Mouse (Mus musculus) intestine, embryonic 16.5 days (tissue): ENCODE measurements around the gene Tbrg4. TPM values are rescaled to one million over a fixed set of nuclear protein-coding genes. Genes with fewer than 3 reads are reported as not detected.
A peak's percentile ranks its signal among the peaks of the same experiment; 100 is the strongest.

Experiments used
- ATAC-seq: fragments of 200-750 bp; cut with Nextera tagmentation; 2 replicates; pipeline ENCODE4 v1.8.0; 2017; ENCODE audit warnings: moderate TSS enrichment, moderate library complexity
- H3K27ac ChIP-seq: fragments of 300-500 bp; sonication (generic); 2 replicates; pipeline ENCODE4 v1.5.1; 2014; ENCODE audit warnings: mild to moderate bottlenecking, low read length
- H3K27me3 ChIP-seq: fragments of 300-500 bp; sonication (generic); replicated peaks from 2 replicates; pipeline ENCODE4 v1.6.1; 2014; ENCODE audit warnings: low read length, control low read depth, mixed read lengths; ENCODE audit not compliant: control insufficient read depth, insufficient read depth
- H3K36me3 ChIP-seq: fragments of 300-500 bp; sonication (generic); 2 replicates; pipeline ENCODE4 v1.6.1; 2014; ENCODE audit warnings: low read length, control low read depth; ENCODE audit not compliant: control insufficient read depth, insufficient read depth
- H3K4me1 ChIP-seq: fragments of 300-500 bp; sonication (generic); 2 replicates; pipeline ENCODE4 v1.6.1; 2014; ENCODE audit warnings: low read length, control low read depth, mixed read lengths; ENCODE audit not compliant: control insufficient read depth, insufficient read depth
- H3K4me2 ChIP-seq: fragments of 300-500 bp; sonication (generic); 2 replicates; pipeline ENCODE4 v1.6.1; 2014; ENCODE audit warnings: low read depth, low read length, control low read depth
- H3K4me3 ChIP-seq: fragments of 300-500 bp; sonication (generic); 2 replicates; pipeline ENCODE4 v1.5.1; 2014; ENCODE audit warnings: mild to moderate bottlenecking, low read length
- H3K9ac ChIP-seq: fragments of 300-500 bp; sonication (generic); 2 replicates; pipeline ENCODE4 v1.6.1; 2014; ENCODE audit warnings: low read depth, low read length
- H3K9me3 ChIP-seq: fragments of 300-500 bp; sonication (generic); 2 replicates; pipeline ENCODE4 v1.6.1; 2016; ENCODE audit warnings: low read length, control low read depth; ENCODE audit not compliant: control insufficient read depth
- WGBS: fragments of 180-500 bp; shearing (Covaris S2); extraction: QIAGEN DNeasy Blood & Tissue Kit; methylation state at CpG from one replicate; pipeline ENCODE4 v1.1.7; 2014; 5-methylcytosine and 5-hydroxymethylcytosine counted together
- polyA plus RNA-seq: library from polyadenylated mRNA; unstranded; fragments of >200 nt; fragmentation: Nextera tagmentation; extraction: Ambion mirVana; gene quantifications from 2 replicates; pipeline ENCODE4 v1.2.1, GENCODE M21; 2015

The Tbrg4 gene
- polyA plus RNA-seq, 1 experiment from 2014 or later = 64.0 TPM

GRCm38 (mm10) chr11:6604604-6604936, 21.3 kb downstream of the Tbrg4 start:
- ATAC-seq = no peak
- no peaks in the 10 kb centered on the region for H3K36me3 ChIP-seq
- H3K27ac ChIP-seq = no peak overlapping the region
- H3K4me3 ChIP-seq = peak overlapping the region; percentile 49
- peak overlapping the region; percentile 70; the same call in 1 of the 2 replicates for H3K4me2 ChIP-seq
- H3K4me1 ChIP-seq = peaks cover 21% of the 10 kb centered on the region
- H3K9me3 ChIP-seq = no peaks in the 10 kb centered on the region
- no peak overlapping the region for H3K9ac ChIP-seq
- peaks cover 21% of the 10 kb centered on the region; the same call in 1 of the 2 replicates for H3K27me3 ChIP-seq

GRCm38 (mm10) chr11:6603887-6604603, 21.8 kb downstream of the Tbrg4 start:
- H3K9me3 ChIP-seq = no peaks in the 10 kb centered on the region
- peak; percentile 31; the same call in 1 of the 2 replicates for ATAC-seq
- peak overlapping the region; percentile 2; the same call in 1 of the 2 replicates for H3K4me3 ChIP-seq
- no peaks in the 10 kb centered on the region for H3K36me3 ChIP-seq
- H3K27ac ChIP-seq = no peak overlapping the region
- 17% methylated on average over 12 of the region's 12 CpGs for WGBS
- peak overlapping the region; percentile 22; the same call in 1 of the 2 replicates for H3K9ac ChIP-seq
- H3K4me1 ChIP-seq = peaks cover 27% of the 10 kb centered on the region
- H3K4me2 ChIP-seq = peak overlapping the region; percentile 37
- peaks cover 21% of the 10 kb centered on the region; the same call in 1 of the 2 replicates for H3K27me3 ChIP-seq

GRCm38 (mm10) chr11:6603224-6603623, 22.6 kb downstream of the Tbrg4 start:
- no peaks in the 10 kb centered on the region for H3K36me3 ChIP-seq
- H3K4me2 ChIP-seq = no peak overlapping the region
- no peak overlapping the region for H3K9ac ChIP-seq
- ATAC-seq = no peak
- no peak overlapping the region for H3K4me3 ChIP-seq
- H3K9me3 ChIP-seq = no peaks in the 10 kb centered on the region
- peaks cover 21% of the 10 kb centered on the region; the same call in 1 of the 2 replicates for H3K27me3 ChIP-seq
- H3K4me1 ChIP-seq = peaks cover 31% of the 10 kb centered on the region
- H3K27ac ChIP-seq = no peak overlapping the region
- WGBS = 76% methylated on average over 9 of the region's 9 CpGs

- no peak overlapping the region for H3K4me3 ChIP-seq
- no peak overlapping the region for H3K27ac ChIP-seq
- peaks cover 21% of the 10 kb centered on the region; the same call in 1 of the 2 replicates for H3K27me3 ChIP-seq
- ATAC-seq = no peak
- peaks cover 35% of the 10 kb centered on the region for H3K4me1 ChIP-seq
- H3K9me3 ChIP-seq = no peaks in the 10 kb centered on the region
- no peak overlapping the region for H3K4me2 ChIP-seq
- no peak overlapping the region for H3K9ac ChIP-seq
- H3K36me3 ChIP-seq = no peaks in the 10 kb centered on the region
- 73% methylated on average over 9 of the region's 9 CpGs for WGBS
Observed at GRCm38 (mm10) chr11:6602662-6603061, 23.2 kb downstream of the Tbrg4 start.

- Histone ChIP-seq H3K9ac (no peak overlapping the region), H3K4me2 (no peak overlapping the region), H3K4me1 (peaks cover 35% of the 10 kb centered on the region), H3K27me3 (peaks cover 21% of the 10 kb centered on the region; the same call in 1 of the 2 replicates), H3K27ac (no peak overlapping the region), H3K4me3 (no peak overlapping the region), H3K36me3 (no peaks in the 10 kb centered on the region; the same call in 1 of the 2 replicates), H3K9me3 (no peaks in the 10 kb centered on the region)
- no peak for ATAC-seq
- 69% methylated on average over 20 of the region's 20 CpGs for WGBS
Observed at GRCm38 (mm10) chr11:6601649-6602480, 24.0 kb downstream of the Tbrg4 start.

GRCm38 (mm10) chr11:6600284-6600944, 25.5 kb downstream of the Tbrg4 start:
- ATAC-seq = no peak
- Histone ChIP-seq H3K36me3 (peaks cover 10% of the 10 kb centered on the region), H3K9me3 (no peaks in the 10 kb centered on the region), H3K4me2 (no peak overlapping the region), H3K9ac (no peak overlapping the region), H3K4me1 (peaks cover 31% of the 10 kb centered on the region), H3K27me3 (peaks cover 9% of the 10 kb centered on the region; the same call in 1 of the 2 replicates), H3K27ac (no peak overlapping the region), H3K4me3 (no peak overlapping the region)
- 86% methylated on average over 8 of the region's 8 CpGs for WGBS

GRCm38 (mm10) chr11:6599831-6600230, 26.0 kb downstream of the Tbrg4 start:
- Histone ChIP-seq H3K4me3 (no peak overlapping the region), H3K27me3 (peaks cover 3% of the 10 kb centered on the region; the same call in 1 of the 2 replicates), H3K36me3 (peaks cover 12% of the 10 kb centered on the region), H3K9ac (no peak overlapping the region), H3K9me3 (no peaks in the 10 kb centered on the region), H3K4me2 (no peak overlapping the region), H3K27ac (no peak overlapping the region), H3K4me1 (peaks cover 26% of the 10 kb centered on the region)
- 84% methylated on average over 6 of the region's 6 CpGs for WGBS
- ATAC-seq = no peak

- H3K36me3 ChIP-seq = peaks cover 16% of the 10 kb centered on the region
- no peaks in the 10 kb centered on the region for H3K9me3 ChIP-seq
- ATAC-seq = no peak
- H3K4me1 ChIP-seq = peaks cover 22% of the 10 kb centered on the region
- no peaks in the 10 kb centered on the region for H3K27me3 ChIP-seq
- WGBS = 30% methylated on average over 27 of the region's 27 CpGs
- H3K9ac ChIP-seq = no peak overlapping the region
- no peak overlapping the region for H3K4me3 ChIP-seq
- no peak overlapping the region for H3K27ac ChIP-seq
- no peak overlapping the region for H3K4me2 ChIP-seq
Observed at GRCm38 (mm10) chr11:6599011-6599681, 26.7 kb downstream of the Tbrg4 start.
